Mouse (Mus musculus) intestine, postnatal 0 days (tissue): ENCODE results near the gene Kansl1l. TPM values are rescaled to one million over a fixed set of nuclear protein-coding genes. Genes with fewer than 3 reads are reported as not detected.
A peak's percentile ranks its signal among the peaks of the same experiment; 100 is the strongest.

ENCODE experiments used
- ATAC-seq: fragments of 200-750 bp; cut with Nextera tagmentation; 2 replicates; pipeline ENCODE4 v1.8.0; 2017; ENCODE audit warnings: mild to moderate bottlenecking, moderate TSS enrichment, moderate library complexity
- H3K27ac ChIP-seq: fragments of 300-500 bp; sonication (generic); 2 replicates; pipeline ENCODE4 v1.5.1; 2014; ENCODE audit warnings: mild to moderate bottlenecking, low read depth, low read length, moderate library complexity
- H3K27me3 ChIP-seq: fragments of 300-500 bp; sonication (generic); replicated peaks from 2 replicates; pipeline ENCODE4 v1.6.1; 2014; ENCODE audit warnings: low read length, mixed read lengths; ENCODE audit not compliant: control insufficient read depth, insufficient read depth
- H3K36me3 ChIP-seq: fragments of 300-500 bp; sonication (generic); 2 replicates; pipeline ENCODE4 v1.6.1; 2014; ENCODE audit warnings: mild to moderate bottlenecking, moderate library complexity; ENCODE audit not compliant: control insufficient read depth, insufficient read depth
- H3K4me1 ChIP-seq: fragments of 300-500 bp; sonication (generic); replicated peaks from 2 replicates; pipeline ENCODE4 v1.6.1; 2014; ENCODE audit warnings: antibody characterized with exemption, low read length, mixed read lengths; ENCODE audit not compliant: control insufficient read depth, insufficient read depth
- H3K4me2 ChIP-seq: fragments of 300-500 bp; sonication (generic); replicated peaks from 2 replicates; pipeline ENCODE4 v1.6.1; 2014; ENCODE audit warnings: low read depth, mild to moderate bottlenecking, moderate library complexity
- H3K4me3 ChIP-seq: fragments of 300-500 bp; sonication (generic); 2 replicates; pipeline ENCODE4 v1.5.1; 2014; ENCODE audit warnings: low read depth, low read length
- H3K9ac ChIP-seq: fragments of 300-500 bp; sonication (generic); 2 replicates; pipeline ENCODE4 v1.6.1; 2014; ENCODE audit warnings: mild to moderate bottlenecking, low read depth, low read length
- H3K9me3 ChIP-seq: fragments of 300-500 bp; sonication (generic); 2 replicates; pipeline ENCODE4 v1.6.1; 2016; ENCODE audit warnings: mixed run types; ENCODE audit not compliant: control insufficient read depth
- CTCF ChIP-seq: sonication (generic); IDR thresholded peaks from 2 replicates; pipeline ENCODE4 v1.5.1; 2016; ENCODE audit warnings: low read depth, mild to moderate bottlenecking, control low read depth, antibody characterized with exemption, moderate library complexity
- WGBS: fragments of 180-500 bp; shearing (Covaris S2); extraction: QIAGEN DNeasy Blood & Tissue Kit; methylation state at CpG from one replicate; pipeline ENCODE4 v1.1.7; 2014; 5-methylcytosine and 5-hydroxymethylcytosine counted together
- polyA plus RNA-seq: library from polyadenylated mRNA; unstranded; fragments of >200 nt; fragmentation: Nextera tagmentation; extraction: Ambion mirVana; gene quantifications from 2 replicates; pipeline ENCODE4 v1.2.1, GENCODE M21; 2015

The Kansl1l gene
- polyA plus RNA-seq, 1 experiment from 2014 or later: 7.2 TPM

DNA sequence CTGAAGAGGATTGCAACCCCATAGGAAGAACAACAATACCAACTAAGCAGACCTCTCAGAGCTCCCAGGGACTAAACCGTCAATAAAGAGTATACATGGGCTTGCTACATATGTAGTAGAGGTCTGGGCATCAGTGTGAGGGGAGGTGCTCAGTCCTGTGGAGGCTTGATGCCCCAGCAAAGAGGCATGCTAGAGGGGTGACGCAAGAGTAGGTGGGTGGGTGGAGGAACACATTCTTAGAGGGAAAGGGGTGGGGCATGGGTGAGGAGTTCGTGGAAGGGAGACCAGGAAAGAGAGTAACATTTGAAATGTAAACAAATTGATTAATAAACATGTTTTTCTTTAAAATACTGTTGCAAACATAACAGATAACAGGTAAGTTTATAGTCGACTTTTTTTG lies 36.3 kb downstream of the Kansl1l start:
- Histone ChIP-seq H3K4me2 (no peak overlapping the region), H3K9ac (no peak overlapping the region), H3K27me3 (no peaks in the 10 kb centered on the region), H3K4me1 (no peaks in the 10 kb centered on the region), H3K36me3 (no peaks in the 10 kb centered on the region), H3K9me3 (no peaks in the 10 kb centered on the region), H3K27ac (no peak overlapping the region), H3K4me3 (no peak overlapping the region)
- ATAC-seq: no peak
- no peak for TF ChIP-seq CTCF
- WGBS: 65% methylated on average over 4 of the region's 4 CpGs

DNA sequence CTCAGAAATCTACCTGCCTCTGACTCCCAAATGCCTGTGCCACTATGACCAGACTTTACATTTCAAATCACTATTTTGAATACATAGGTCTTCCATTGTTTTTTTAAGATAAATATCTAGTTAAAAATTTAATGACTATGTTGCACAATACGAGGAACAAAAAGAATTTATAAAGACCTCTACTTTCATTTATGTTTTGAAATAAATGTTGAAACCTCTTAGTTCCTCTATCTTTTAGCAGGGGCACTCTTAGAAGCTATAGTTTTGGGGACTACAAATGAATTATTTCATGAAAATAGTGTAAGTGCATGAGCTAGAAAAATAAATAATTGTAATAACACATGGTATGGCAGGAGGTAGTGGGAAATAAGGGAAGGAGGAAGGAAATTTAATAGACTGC lies 38.6 kb downstream of the Kansl1l start:
- no peaks in the 10 kb centered on the region for H3K36me3 ChIP-seq
- ATAC-seq: no peak
- H3K27ac ChIP-seq: no peak overlapping the region
- H3K4me2 ChIP-seq: no peak overlapping the region
- no peak for TF ChIP-seq CTCF
- no peak overlapping the region for H3K9ac ChIP-seq
- H3K4me1 ChIP-seq: no peaks in the 10 kb centered on the region
- H3K4me3 ChIP-seq: no peak overlapping the region
- WGBS: 81% methylated on average over 1 of the region's 1 CpGs
- H3K27me3 ChIP-seq: no peaks in the 10 kb centered on the region
- H3K9me3 ChIP-seq: no peaks in the 10 kb centered on the region

DNA sequence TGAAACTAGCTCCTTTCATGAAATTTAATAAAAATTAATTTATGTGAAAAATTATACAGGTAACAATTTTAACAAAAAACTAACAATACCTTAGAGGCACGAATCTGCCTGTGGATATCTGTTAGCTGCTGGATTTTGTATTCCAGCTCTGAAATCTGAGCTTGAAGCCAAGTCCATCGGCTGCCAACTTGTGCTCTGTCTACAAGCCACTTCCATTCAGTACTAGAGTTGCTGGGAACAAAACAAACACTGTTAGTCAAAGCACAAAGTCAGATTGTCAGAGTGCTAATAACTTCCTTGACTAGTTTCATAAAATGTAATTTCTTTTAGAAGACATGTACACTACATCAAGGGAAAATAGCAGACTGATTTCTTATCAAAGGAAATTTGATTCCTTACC lies 39.5 kb downstream of the Kansl1l start:
- WGBS: 78% methylated on average over 2 of the region's 2 CpGs
- H3K36me3 ChIP-seq: 0 out of 2 replicates have a peak, but pooled peaks cover 5% of the 10 kb centered on the region
- no peak for ATAC-seq
- no peak for TF ChIP-seq CTCF
- H3K9me3 ChIP-seq: no peaks in the 10 kb centered on the region
- H3K4me1 ChIP-seq: no peaks in the 10 kb centered on the region
- no peak overlapping the region for H3K4me2 ChIP-seq
- no peak overlapping the region for H3K4me3 ChIP-seq
- no peak overlapping the region for H3K9ac ChIP-seq
- no peak overlapping the region for H3K27ac ChIP-seq
- H3K27me3 ChIP-seq: no peaks in the 10 kb centered on the region

DNA sequence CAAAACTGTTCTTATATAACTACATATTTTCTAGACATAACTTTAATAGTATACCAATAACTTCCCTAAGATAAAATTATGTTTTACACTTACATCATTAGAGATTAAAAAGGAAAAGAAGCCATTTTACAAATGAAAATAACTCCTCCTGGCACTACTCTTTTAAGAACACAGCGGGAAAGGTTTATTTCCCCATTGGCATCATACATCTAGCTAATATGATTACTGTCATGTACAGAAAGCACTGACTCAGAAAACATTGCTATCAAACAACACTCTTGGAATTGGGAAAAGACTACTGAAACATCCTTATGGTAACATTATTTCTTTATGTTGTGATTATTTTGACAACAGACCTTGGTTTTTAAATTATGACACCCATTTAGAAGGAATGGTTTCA lies 48.6 kb downstream of the Kansl1l start:
- no peaks in the 10 kb centered on the region for H3K27me3 ChIP-seq
- no peak overlapping the region for H3K9ac ChIP-seq
- no peaks in the 10 kb centered on the region for H3K9me3 ChIP-seq
- H3K4me1 ChIP-seq: no peaks in the 10 kb centered on the region
- no peak for ATAC-seq
- no peak overlapping the region for H3K4me3 ChIP-seq
- no peak overlapping the region for H3K4me2 ChIP-seq
- WGBS: 97% methylated on average over 1 of the region's 1 CpGs
- peaks cover 15% of the 10 kb centered on the region; the same call in 1 of the 2 replicates for H3K36me3 ChIP-seq
- no peak for TF ChIP-seq CTCF
- H3K27ac ChIP-seq: no peak overlapping the region

DNA sequence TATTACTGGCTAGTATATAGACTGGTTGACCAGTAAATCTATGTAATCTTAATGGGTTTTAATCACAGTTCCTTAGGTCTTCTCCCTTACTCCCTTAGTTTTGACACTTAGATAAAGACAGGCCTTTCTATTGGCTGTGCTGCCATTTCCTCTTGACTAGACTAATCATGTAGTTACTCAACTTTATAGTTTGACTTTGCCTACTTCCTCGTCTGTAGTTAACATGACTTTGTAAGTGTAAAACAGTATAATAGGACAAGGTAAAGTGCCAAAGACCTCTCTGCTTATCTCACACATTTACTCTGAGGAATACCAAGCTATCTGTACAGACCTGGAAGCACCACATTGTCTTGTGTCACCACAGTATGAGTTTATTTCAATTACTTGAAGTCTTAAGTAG lies 86.8 kb downstream of the Kansl1l start:
- peaks cover 7% of the 10 kb centered on the region; the same call in 1 of the 2 replicates for H3K36me3 ChIP-seq
- H3K4me2 ChIP-seq: no peak overlapping the region
- no peaks in the 10 kb centered on the region for H3K4me1 ChIP-seq
- H3K9ac ChIP-seq: no peak overlapping the region
- H3K4me3 ChIP-seq: no peak overlapping the region
- no peak for TF ChIP-seq CTCF
- no peaks in the 10 kb centered on the region for H3K27me3 ChIP-seq
- WGBS: 22% methylated on average over 1 of the region's 1 CpGs
- peak; percentile 65 for ATAC-seq
- H3K27ac ChIP-seq: no peak overlapping the region
- H3K9me3 ChIP-seq: no peaks in the 10 kb centered on the region

DNA sequence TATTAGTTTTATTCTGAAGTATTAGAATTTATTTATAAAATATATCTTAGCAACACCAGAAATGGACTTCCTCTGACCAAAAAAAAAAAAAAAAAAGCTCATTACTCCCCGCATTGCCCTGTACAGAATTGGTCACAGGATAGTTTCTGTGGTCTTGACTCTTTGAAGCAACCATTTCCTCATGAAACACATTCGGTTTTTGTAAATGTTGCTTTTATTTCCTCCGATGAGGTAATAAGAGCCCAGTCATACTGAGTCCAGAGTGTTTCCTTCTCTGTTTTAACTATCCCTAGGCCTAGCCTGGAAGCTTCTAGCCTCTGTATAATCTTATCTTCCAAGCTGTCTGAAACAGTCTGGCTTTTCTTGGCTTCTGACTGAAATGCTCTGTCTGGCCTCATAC lies 104.5 kb downstream of the Kansl1l start:
- no peaks in the 10 kb centered on the region for H3K9me3 ChIP-seq
- peaks cover 35% of the 10 kb centered on the region for H3K36me3 ChIP-seq
- no peak for ATAC-seq
- H3K4me2 ChIP-seq: no peak overlapping the region
- WGBS: 95% methylated on average over 3 of the region's 3 CpGs
- H3K4me3 ChIP-seq: no peak overlapping the region
- H3K9ac ChIP-seq: no peak overlapping the region
- H3K4me1 ChIP-seq: no peaks in the 10 kb centered on the region
- no peaks in the 10 kb centered on the region for H3K27me3 ChIP-seq
- no peak for TF ChIP-seq CTCF
- H3K27ac ChIP-seq: no peak overlapping the region

DNA sequence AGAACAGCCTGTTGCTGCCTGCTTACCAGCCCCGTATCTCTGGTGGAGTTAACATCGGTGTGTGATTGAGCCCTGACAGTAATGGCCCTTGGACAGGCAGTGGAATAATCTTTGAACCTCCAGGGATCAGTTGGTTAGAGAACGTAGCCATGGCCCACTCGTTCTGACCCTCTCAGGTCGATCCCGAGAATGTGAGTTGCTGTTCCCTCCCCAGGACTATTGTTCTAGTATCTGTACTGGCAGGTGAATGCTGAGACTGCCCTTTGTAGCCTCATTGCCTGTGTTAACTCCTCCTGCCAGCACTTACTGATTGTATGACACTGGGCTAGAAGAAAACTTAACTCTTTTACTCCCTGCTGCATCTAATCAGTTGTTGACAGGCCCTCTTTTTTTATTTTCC lies 112.8 kb downstream of the Kansl1l start:
- H3K4me3 ChIP-seq: no peak overlapping the region
- H3K36me3 ChIP-seq: peaks cover 10% of the 10 kb centered on the region; the same call in 1 of the 2 replicates
- H3K9me3 ChIP-seq: no peaks in the 10 kb centered on the region
- peak overlapping the region; percentile 35 for H3K4me2 ChIP-seq
- TF ChIP-seq CTCF: no peak
- H3K27ac ChIP-seq: peak overlapping the region; percentile 58
- no peak overlapping the region for H3K9ac ChIP-seq
- WGBS: 44% methylated on average over 6 of the region's 6 CpGs
- H3K27me3 ChIP-seq: no peaks in the 10 kb centered on the region
- H3K4me1 ChIP-seq: 0 out of 2 replicates have a peak, but pooled peaks cover 6% of the 10 kb centered on the region
- ATAC-seq: peak; percentile 55
